Mouse (Mus musculus) liver, adult 2 months (tissue): ENCODE results near the gene 1500011B03Rik.

Experiments
- CTCF ChIP-seq: fragments of 200-500 bp; IDR thresholded peaks from 2 replicates; pipeline ENCODE4 v1.5.1; 2011; ENCODE audit warnings: low read depth, low read length, control low read depth
- POLR2A ChIP-seq: fragments of 200-500 bp; IDR thresholded peaks from 2 replicates; pipeline ENCODE4 v1.6.1; 2011; ENCODE audit warnings: low read length, control low read depth; ENCODE audit not compliant: insufficient read depth; ENCODE audit errors: extremely low read depth

GRCm38 (mm10) chr5:114769786-114770185 lies 53.5 kb downstream of the 1500011B03Rik start:
- TF ChIP-seq POLR2A (no peak), CTCF (no peak)
